Mouse (Mus musculus) MEL (cell line): ENCODE measurements around the gene Rpp25. TPM values are rescaled to one million over a fixed set of nuclear protein-coding genes. Genes with fewer than 3 reads are reported as not detected.

Experiments used
- DNase-seq: peaks from one replicate; pipeline ENCODE4 v3.0.0; 2011; ENCODE audit warnings: low read depth, low spot score
- H3K27ac ChIP-seq: 2 replicates; pipeline ENCODE4 v1.5.1; 2012; ENCODE audit warnings: low read depth, mild to moderate bottlenecking, control low read depth, low read length, moderate library complexity; ENCODE audit not compliant: control insufficient read depth
- H3K27me3 ChIP-seq, 2 experiments: fragments of 150-350 bp in 1 of 2; sonication (generic) in 1 of 2; 2 replicates each; pipeline ENCODE4 v1.6.1; 2012; ENCODE audit warnings: low read length in 2 of 2, mild to moderate bottlenecking in 2 of 2, improper control_type of control experiment in 1 of 2, moderate library complexity in 1 of 2; ENCODE audit not compliant: insufficient read depth in 2 of 2, control insufficient read depth in 1 of 2
- H3K36me3 ChIP-seq, 2 experiments: 2 replicates each; pipeline ENCODE4 v1.6.1; 2012 to 2014; ENCODE audit warnings: low read length in 2 of 2, improper control_type of control experiment in 1 of 2, inconsistent platforms in 1 of 2, mild to moderate bottlenecking in 1 of 2; ENCODE audit not compliant: insufficient read depth in 2 of 2, control insufficient read depth in 1 of 2
- H3K4me1 ChIP-seq, 2 experiments: fragments of 150-350 bp in 1 of 2; sonication (generic) in 1 of 2; 2 replicates each; pipeline ENCODE4 v1.6.1; 2012; ENCODE audit warnings: low read length in 2 of 2, improper control_type of control experiment in 1 of 2, mild to moderate bottlenecking in 1 of 2; ENCODE audit not compliant: insufficient read depth in 2 of 2, control insufficient read depth in 1 of 2
- H3K4me3 ChIP-seq, 2 experiments: fragments of 150-350 bp in 1 of 2; sonication (generic) in 1 of 2; 2 replicates each; pipeline ENCODE4 v1.5.1; 2012; ENCODE audit warnings: low read depth in 2 of 2, low read length in 2 of 2, mild to moderate bottlenecking in 2 of 2, moderate library complexity in 2 of 2, control low read depth in 1 of 2, improper control_type of control experiment in 1 of 2; ENCODE audit not compliant: control insufficient read depth in 1 of 2, insufficient read depth in 1 of 2
- H3K79me2 ChIP-seq: 2 replicates; pipeline ENCODE4 v1.6.1; 2012; ENCODE audit warnings: mild to moderate bottlenecking, low read length, moderate library complexity; ENCODE audit not compliant: control insufficient read depth, poor library complexity, insufficient read depth
- H3K9ac ChIP-seq: 2 replicates; pipeline ENCODE4 v1.6.1; 2012; ENCODE audit warnings: low read depth, mild to moderate bottlenecking, control low read depth, low read length, moderate library complexity; ENCODE audit not compliant: control insufficient read depth, poor library complexity, severe bottlenecking
- H3K9me3 ChIP-seq: fragments of 150-350 bp; sonication (generic); replicated peaks from 2 replicates; pipeline ENCODE4 v1.6.1; 2012; ENCODE audit warnings: mild to moderate bottlenecking, low read length, improper control_type of control experiment, moderate library complexity; ENCODE audit not compliant: insufficient read depth
- BHLHE40 ChIP-seq: IDR thresholded peaks from 2 replicates; pipeline ENCODE4 v1.6.1; 2012; ENCODE audit warnings: low read depth, mild to moderate bottlenecking, inconsistent platforms, low read length, improper control_type of control experiment, borderline replicate concordance
- CHD1 ChIP-seq: IDR thresholded peaks from 2 replicates; pipeline ENCODE4 v1.6.1; 2012; ENCODE audit warnings: low read depth, mild to moderate bottlenecking, inconsistent platforms, low read length, improper control_type of control experiment
- CHD2 ChIP-seq: IDR thresholded peaks from 2 replicates; pipeline ENCODE4 v1.6.1; 2011; ENCODE audit warnings: low read length, improper control_type of control experiment
- CTCF ChIP-seq, 3 experiments: IDR thresholded peaks in 2 of 3; conservative IDR thresholded peaks in 1 of 3; 2 replicates each; pipeline ENCODE4 v1.5.1; 2011 to 2012; ENCODE audit warnings: low read length in 3 of 3, low read depth in 2 of 3, mild to moderate bottlenecking in 2 of 3, improper control_type of control experiment in 1 of 3, inconsistent platforms in 1 of 3, mixed read lengths in 1 of 3, moderate library complexity in 1 of 3; ENCODE audit not compliant: control insufficient read depth in 1 of 3, insufficient read depth in 1 of 3, poor library complexity in 1 of 3, severe bottlenecking in 1 of 3
- E2F4 ChIP-seq: IDR thresholded peaks from 2 replicates; pipeline ENCODE4 v1.6.1; 2011; ENCODE audit warnings: low read depth, low read length, improper control_type of control experiment, borderline replicate concordance
- ELF1 ChIP-seq: IDR thresholded peaks from 2 replicates; pipeline ENCODE4 v1.6.1; 2014; ENCODE audit warnings: low read depth, mild to moderate bottlenecking, inconsistent platforms, low read length, improper control_type of control experiment, moderate library complexity
- EP300 ChIP-seq, 2 experiments: IDR thresholded peaks; 2 replicates each; pipeline ENCODE4 v1.6.1; 2011; ENCODE audit warnings: improper control_type of control experiment in 2 of 2, low read length in 2 of 2, low read depth in 1 of 2, mild to moderate bottlenecking in 1 of 2
- ETS1 ChIP-seq: IDR thresholded peaks from 2 replicates; pipeline ENCODE4 v1.6.1; 2012; ENCODE audit warnings: low read depth, mild to moderate bottlenecking, inconsistent platforms, low read length, improper control_type of control experiment, moderate library complexity
- GABPA ChIP-seq: IDR thresholded peaks from 2 replicates; pipeline ENCODE4 v1.6.1; 2012; ENCODE audit warnings: low read depth, mild to moderate bottlenecking, inconsistent platforms, low read length, improper control_type of control experiment, moderate library complexity
- GATA1 ChIP-seq: IDR thresholded peaks from 2 replicates; pipeline ENCODE4 v1.6.1; 2011; ENCODE audit warnings: low read depth, low read length, improper control_type of control experiment
- HCFC1 ChIP-seq: IDR thresholded peaks from 2 replicates; pipeline ENCODE4 v1.6.1; 2012; ENCODE audit warnings: low read depth, mild to moderate bottlenecking, inconsistent platforms, low read length, improper control_type of control experiment, moderate library complexity
- JUND ChIP-seq: IDR thresholded peaks from 2 replicates; pipeline ENCODE4 v1.6.1; 2011; ENCODE audit warnings: low read depth, mild to moderate bottlenecking, improper control_type of control experiment, low read length
- KAT2A ChIP-seq: conservative IDR thresholded peaks from 2 replicates; pipeline ENCODE4 v1.6.1; 2012; ENCODE audit warnings: low read depth, low read length, improper control_type of control experiment, inconsistent platforms
- MAFK ChIP-seq: IDR thresholded peaks from 2 replicates; pipeline ENCODE4 v1.6.1; 2011; ENCODE audit warnings: low read depth, mild to moderate bottlenecking, low read length, improper control_type of control experiment, borderline replicate concordance
- MAX ChIP-seq: IDR thresholded peaks from 2 replicates; pipeline ENCODE4 v1.6.1; 2011; ENCODE audit warnings: low read length, improper control_type of control experiment
- MAZ ChIP-seq: IDR thresholded peaks from 2 replicates; pipeline ENCODE4 v1.6.1; 2012; ENCODE audit warnings: low read depth, mild to moderate bottlenecking, inconsistent platforms, low read length, improper control_type of control experiment
- MXI1 ChIP-seq: IDR thresholded peaks from 2 replicates; pipeline ENCODE4 v1.6.1; 2011; ENCODE audit warnings: mild to moderate bottlenecking, low read depth, low read length, improper control_type of control experiment
- MYB ChIP-seq: IDR thresholded peaks from 2 replicates; pipeline ENCODE4 v1.6.1; 2011; ENCODE audit warnings: mild to moderate bottlenecking, low read depth, low read length, improper control_type of control experiment
- MYC ChIP-seq: IDR thresholded peaks from 2 replicates; pipeline ENCODE4 v1.6.1; 2011; ENCODE audit warnings: low read depth, mild to moderate bottlenecking, low read length, improper control_type of control experiment, moderate library complexity
- NELFE ChIP-seq: IDR thresholded peaks from 2 replicates; pipeline ENCODE4 v1.6.1; 2011; ENCODE audit warnings: low read depth, low read length, improper control_type of control experiment
- NRF1 ChIP-seq: IDR thresholded peaks from 2 replicates; pipeline ENCODE4 v1.6.1; 2014; ENCODE audit warnings: low read depth, mild to moderate bottlenecking, inconsistent platforms, low read length, improper control_type of control experiment, moderate library complexity; ENCODE audit not compliant: poor library complexity, insufficient read depth, severe bottlenecking
- POLR2A ChIP-seq, 2 experiments: IDR thresholded peaks; 2 replicates each; pipeline ENCODE4 v1.6.1; 2011 to 2012; ENCODE audit warnings: low read length in 2 of 2, mild to moderate bottlenecking in 2 of 2, control low read depth in 1 of 2, improper control_type of control experiment in 1 of 2, low read depth in 1 of 2, moderate library complexity in 1 of 2; ENCODE audit not compliant: control insufficient read depth in 1 of 2, insufficient read depth in 1 of 2, poor library complexity in 1 of 2
- POLR2AphosphoS2 ChIP-seq: IDR thresholded peaks from 2 replicates; pipeline ENCODE4 v1.6.1; 2011; ENCODE audit warnings: low read length, improper control_type of control experiment
- POLR2AphosphoS5 ChIP-seq: IDR thresholded peaks from 2 replicates; pipeline ENCODE4 v1.6.1; 2012; ENCODE audit warnings: low read depth, borderline replicate concordance, mild to moderate bottlenecking, inconsistent platforms, low read length, moderate library complexity, mixed read lengths
- RAD21 ChIP-seq: IDR thresholded peaks from 2 replicates; pipeline ENCODE4 v1.6.1; 2011; ENCODE audit warnings: mild to moderate bottlenecking, low read depth, low read length, improper control_type of control experiment
- RCOR1 ChIP-seq: IDR thresholded peaks from 2 replicates; pipeline ENCODE4 v1.6.1; 2012; ENCODE audit warnings: low read depth, mild to moderate bottlenecking, inconsistent platforms, low read length, improper control_type of control experiment
- SIN3A ChIP-seq: IDR thresholded peaks from 2 replicates; pipeline ENCODE4 v1.6.1; 2012; ENCODE audit warnings: low read length, improper control_type of control experiment, inconsistent platforms
- TBP ChIP-seq: IDR thresholded peaks from 2 replicates; pipeline ENCODE4 v1.8.0; 2011; ENCODE audit warnings: low read depth, low read length, improper control_type of control experiment
- TCF12 ChIP-seq: IDR thresholded peaks from 2 replicates; pipeline ENCODE4 v1.6.1; 2014; ENCODE audit warnings: low read depth, mild to moderate bottlenecking, inconsistent platforms, low read length, improper control_type of control experiment, moderate library complexity
- UBTF ChIP-seq: IDR thresholded peaks from 2 replicates; pipeline ENCODE4 v1.6.1; 2012; ENCODE audit warnings: low read depth, mild to moderate bottlenecking, inconsistent platforms, low read length, improper control_type of control experiment, moderate library complexity, borderline replicate concordance; ENCODE audit not compliant: insufficient read depth
- USF1 ChIP-seq: IDR thresholded peaks from 2 replicates; pipeline ENCODE4 v1.6.1; 2014; ENCODE audit warnings: low read depth, mild to moderate bottlenecking, inconsistent platforms, low read length, improper control_type of control experiment, moderate library complexity
- USF2 ChIP-seq, 2 experiments: IDR thresholded peaks; 2 replicates each; pipeline ENCODE4 v1.6.1; 2011 to 2012; ENCODE audit warnings: improper control_type of control experiment in 2 of 2, low read length in 2 of 2, borderline replicate concordance in 1 of 2, inconsistent platforms in 1 of 2, low read depth in 1 of 2, mild to moderate bottlenecking in 1 of 2; ENCODE audit not compliant: insufficient read depth in 1 of 2
- ZC3H11A ChIP-seq: IDR thresholded peaks from 2 replicates; pipeline ENCODE4 v1.6.1; 2012; ENCODE audit warnings: low read depth, mild to moderate bottlenecking, inconsistent platforms, low read length, improper control_type of control experiment
- ZKSCAN1 ChIP-seq: IDR thresholded peaks from 2 replicates; pipeline ENCODE4 v1.6.1; 2012; ENCODE audit warnings: low read depth, mild to moderate bottlenecking, inconsistent platforms, low read length, improper control_type of control experiment, moderate library complexity
- ZMIZ1 ChIP-seq: IDR thresholded peaks from 2 replicates; pipeline ENCODE4 v1.6.1; 2012; ENCODE audit warnings: low read depth, mild to moderate bottlenecking, inconsistent platforms, low read length, improper control_type of control experiment, moderate library complexity
- ZNF384 ChIP-seq: IDR thresholded peaks from 2 replicates; pipeline ENCODE4 v1.6.1; 2012; ENCODE audit warnings: low read depth, mild to moderate bottlenecking, inconsistent platforms, low read length, improper control_type of control experiment
- polyA plus RNA-seq, 2 experiments: library from polyadenylated mRNA; stranded (reverse) in 1 of 2; unstranded in 1 of 2; fragments of >175 nt in 1 of 2; fragments of >200 nt in 1 of 2; gene quantifications; 2 replicates each; pipeline versions ENCODE4 v1.2.1 to v1.2.4; 2012; ENCODE audit warnings: low replicate concordance in 2 of 2, low read depth in 1 of 2; ENCODE audit not compliant: insufficient read length in 2 of 2, insufficient read depth in 1 of 2, missing spikeins in 1 of 2
- total RNA-seq: library from RNA; depleted of rRNA; stranded (reverse); fragments of 300-350 nt; gene quantifications from 2 replicates; pipeline ENCODE4 v1.2.3, GENCODE M21; 2012

Gene Rpp25
- total and polyA plus RNA-seq, 3 experiments, result 0.12 to 0.68 TPM; not detected in 1

GRCm38 (mm10) chr9:57537044-57537727 lies 33.4 kb downstream of the Rpp25 start, which contains the start of gene Fam219b:
Gene Fam219b (plus strand): TSS chr9:57537528.
- Histone ChIP-seq H3K36me3 (peaks cover 9 to 12% of the 10 kb centered on the region in 2 experiments), H3K4me1 (peaks cover 5% of the 10 kb centered on the region in 2 experiments; a peak in 3 of 4 replicates), H3K27ac (peak within 1 kb of the TSS; percentile 77)
- no peak for TF ChIP-seq USF1
- no peak for TF ChIP-seq CTCF (IDR thresholded peaks at IDR 0.05 in 2 of 3, conservative IDR thresholded peaks at IDR 0.05 in 1 of 3; ENCODE audit: control insufficient read depth in 1 of 3, insufficient read depth in 1 of 3, low read depth in 2 of 3, low read length in 3 of 3, poor library complexity in 1 of 3, severe bottlenecking in 1 of 3)
- TF ChIP-seq UBTF, result peak; percentile 27; the same call in 1 of the 2 replicates
- TF ChIP-seq KAT2A, result no peak; the same call in 1 of the 2 replicates
- peak; percentile 76 for TF ChIP-seq NELFE
- TF ChIP-seq MAZ, result peak; percentile 80; the same call in 1 of the 2 replicates
- no peak for TF ChIP-seq MAFK
- peak in 1 of 2 experiments; percentile 7; a peak in 1 of 4 replicates for TF ChIP-seq EP300 (IDR thresholded peaks at IDR 0.05; ENCODE audit: low read depth in 1 of 2, low read length in 2 of 2)
- TF ChIP-seq RAD21, result no peak
- TF ChIP-seq ZNF384, result peak; percentile 25; the same call in 1 of the 2 replicates
- peak; percentile 80; the same call in 1 of the 2 replicates for TF ChIP-seq E2F4
- no peak for TF ChIP-seq MYB
- TF ChIP-seq ETS1, result no peak
- TF ChIP-seq SIN3A, result peak; percentile 79
- peak; percentile 66 for TF ChIP-seq TBP
- no peak for TF ChIP-seq CHD2
- TF ChIP-seq RCOR1, result no peak
- TF ChIP-seq NRF1, result peak; percentile 94
- TF ChIP-seq GATA1, result no peak
- peak; percentile 87 for TF ChIP-seq HCFC1
- no peak for TF ChIP-seq ZKSCAN1
- peak; percentile 35; the same call in 1 of the 2 replicates for TF ChIP-seq ZMIZ1
- TF ChIP-seq POLR2AphosphoS2, result peak; percentile 77
- no peak for TF ChIP-seq BHLHE40
- no peak for TF ChIP-seq CHD1
- no peak for TF ChIP-seq POLR2AphosphoS5
- peak; percentile 65 for TF ChIP-seq ELF1
- TF ChIP-seq GABPA, result no peak
- peak; percentile 55; the same call in 1 of the 2 replicates for TF ChIP-seq MAX
- TF ChIP-seq POLR2A (IDR thresholded peaks at IDR 0.05; ENCODE audit: control insufficient read depth in 1 of 2, insufficient read depth in 1 of 2, low read depth in 1 of 2, low read length in 2 of 2, poor library complexity in 1 of 2), result peak; percentile 85 to 93
- TF ChIP-seq MYC, result peak; percentile 71; the same call in 1 of the 2 replicates
- no peak for TF ChIP-seq USF2 (IDR thresholded peaks at IDR 0.05; ENCODE audit: borderline replicate concordance in 1 of 2, insufficient read depth in 1 of 2, low read depth in 1 of 2, low read length in 2 of 2)
- TF ChIP-seq TCF12, result peak; percentile 70
- TF ChIP-seq MXI1, result peak; percentile 89
- no peak for TF ChIP-seq JUND
- no peak for TF ChIP-seq ZC3H11A

More at GRCm38 (mm10) chr9:57537044-57537727, 33.4 kb downstream of the Rpp25 start, which contains the start of gene Fam219b:
- peak; percentile 92 for DNase-seq
- Histone ChIP-seq H3K27me3 (no peaks in the 10 kb centered on the region), H3K9me3 (no peaks in the 10 kb centered on the region), H3K79me2 (peaks cover 16% of the 10 kb centered on the region), H3K4me3 (peak within 1 kb of the TSS; percentile 94 to 97), H3K9ac (peak within 1 kb of the TSS; percentile 92)
